Mouse (Mus musculus) liver, embryonic 13.5 days (tissue): ENCODE measurements around the gene Dus2. TPM values are rescaled to one million over a fixed set of nuclear protein-coding genes. Genes with fewer than 3 reads are reported as not detected.

ENCODE experiments used
- ATAC-seq: fragments of 200-750 bp; cut with Nextera tagmentation; 2 replicates; pipeline ENCODE4 v1.8.0; 2017; ENCODE audit warnings: low read depth, mild to moderate bottlenecking, moderate number of reproducible peaks, moderate library complexity
- DNase-seq: peaks from one replicate; pipeline ENCODE4 v3.0.0; 2022
- H3K27ac ChIP-seq: fragments of 300-500 bp; sonication (generic); 2 replicates; pipeline ENCODE4 v1.5.1; 2015; ENCODE audit warnings: moderate library complexity, mild to moderate bottlenecking, inconsistent platforms
- H3K27me3 ChIP-seq: fragments of 300-500 bp; sonication (generic); 2 replicates; pipeline ENCODE4 v1.6.1; 2015; ENCODE audit warnings: mild to moderate bottlenecking, inconsistent platforms
- H3K36me3 ChIP-seq: fragments of 300-500 bp; sonication (generic); 2 replicates; pipeline ENCODE4 v1.6.1; 2015; ENCODE audit warnings: mild to moderate bottlenecking, inconsistent platforms
- H3K4me1 ChIP-seq: fragments of 300-500 bp; sonication (generic); replicated peaks from 2 replicates; pipeline ENCODE4 v1.6.1; 2015; ENCODE audit warnings: inconsistent platforms
- H3K4me2 ChIP-seq: fragments of 300-500 bp; sonication (generic); 2 replicates; pipeline ENCODE4 v1.6.1; 2015; ENCODE audit warnings: inconsistent platforms, mild to moderate bottlenecking, moderate library complexity
- H3K4me3 ChIP-seq: fragments of 300-500 bp; sonication (generic); replicated peaks from 2 replicates; pipeline ENCODE4 v1.5.1; 2015; ENCODE audit warnings: mild to moderate bottlenecking, inconsistent platforms
- H3K9ac ChIP-seq: fragments of 300-500 bp; sonication (generic); 2 replicates; pipeline ENCODE4 v1.6.1; 2015; ENCODE audit warnings: mild to moderate bottlenecking, inconsistent platforms
- H3K9me3 ChIP-seq: fragments of 300-500 bp; sonication (generic); replicated peaks from 2 replicates; pipeline ENCODE4 v1.6.1; 2016; ENCODE audit warnings: inconsistent platforms
- WGBS: fragments of 180-500 bp; shearing (Covaris S2); methylation state at CpG from one replicate; pipeline ENCODE4 v1.1.7; 2015; ENCODE audit not compliant: insufficient replicate concordance; 5-methylcytosine and 5-hydroxymethylcytosine counted together
- polyA plus RNA-seq: library from polyadenylated mRNA; unstranded; fragments of >200 nt; fragmentation: Nextera tagmentation; extraction: Ambion mirVana; gene quantifications from 2 replicates; pipeline ENCODE4 v1.2.1, GENCODE M21; 2015

Dus2 gene
- polyA plus RNA-seq, 1 experiment from 2014 or later: 13.3 TPM

DNA sequence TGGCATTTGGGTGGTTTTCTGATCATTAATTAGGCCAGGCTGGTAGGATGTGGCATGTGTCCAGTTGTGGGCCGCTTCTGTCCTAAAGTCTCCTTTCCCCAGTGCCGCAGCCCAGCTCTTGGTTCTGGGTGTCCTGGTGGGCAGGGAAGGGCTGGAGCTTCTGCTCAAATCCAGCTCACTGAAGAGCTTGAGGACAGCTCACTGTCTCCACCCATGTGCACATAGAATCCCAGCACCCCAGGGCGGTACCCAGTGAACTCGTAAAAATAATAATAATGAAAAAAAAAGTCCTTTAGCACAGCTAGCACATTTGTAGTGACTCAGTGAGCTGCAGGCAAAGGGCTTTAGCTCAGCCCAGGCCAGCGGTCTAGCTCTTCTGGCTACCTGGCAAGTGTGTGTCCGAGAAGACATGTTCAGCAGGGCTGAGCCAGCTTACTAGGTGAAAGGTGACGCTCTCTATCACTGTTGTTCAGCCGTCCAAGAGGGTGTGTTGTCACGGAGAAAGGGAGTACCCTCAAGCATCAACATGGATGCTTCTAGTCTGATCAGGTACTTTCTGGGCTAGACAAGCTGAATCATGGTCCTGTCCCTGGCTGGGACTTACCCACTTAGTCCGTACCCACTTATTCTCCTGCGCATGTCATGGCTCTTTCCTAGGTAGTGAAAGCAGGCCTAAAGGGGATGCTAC, 55.9 kb downstream of the Dus2 start:
- Histone ChIP-seq H3K27ac (peak overlapping the region; percentile 88), H3K9ac (peak overlapping the region; percentile 61), H3K36me3 (peaks cover 42% of the 10 kb centered on the region), H3K27me3 (no peaks in the 10 kb centered on the region), H3K4me3 (no peak overlapping the region), H3K4me2 (peak overlapping the region; percentile 44), H3K9me3 (no peaks in the 10 kb centered on the region), H3K4me1 (peaks cover 46% of the 10 kb centered on the region)
- ATAC-seq (peak; percentile 88), DNase-seq (peak; percentile 70)
- 76% methylated on average over 11 of the region's 11 CpGs for WGBS

DNA sequence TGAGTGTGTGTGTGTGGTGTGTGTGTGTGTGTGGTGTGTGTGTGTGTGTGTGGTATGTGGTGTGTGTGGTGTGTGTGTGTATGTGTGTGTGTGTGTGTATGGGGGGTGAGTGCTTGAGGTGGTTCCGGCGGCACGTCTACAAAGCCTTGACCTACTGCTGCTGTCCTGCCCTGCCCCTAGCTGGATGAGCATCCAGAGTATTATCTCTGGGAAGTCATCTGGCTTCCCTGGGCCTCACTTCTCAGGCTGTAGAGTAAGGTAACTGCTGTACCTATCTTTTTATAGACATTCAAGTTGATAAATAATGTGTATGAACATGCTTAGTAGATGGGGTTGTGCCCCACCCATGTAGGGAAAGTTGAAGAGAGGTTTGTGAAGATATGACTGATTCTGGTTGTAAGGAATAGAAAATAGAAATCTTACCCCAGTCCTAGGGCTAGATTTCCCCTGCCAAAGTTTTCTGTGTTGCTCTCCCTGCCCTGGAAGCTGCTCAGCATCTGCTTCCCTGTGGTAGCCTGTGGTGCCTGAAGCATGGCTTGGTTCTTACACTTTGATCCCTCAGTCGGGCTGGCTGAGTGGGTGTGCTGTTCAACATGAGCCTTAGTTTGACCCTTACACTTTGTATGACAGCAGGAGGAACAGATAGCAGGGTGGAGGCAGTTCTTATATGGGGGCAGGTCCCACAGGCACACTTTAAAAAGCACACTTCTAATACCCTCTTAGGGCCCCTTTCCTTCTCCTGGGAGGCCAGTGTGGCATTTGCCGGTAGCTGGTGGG, 56.9 kb downstream of the Dus2 start:
- Histone ChIP-seq H3K9ac (peak overlapping the region; percentile 30), H3K4me1 (peaks cover 46% of the 10 kb centered on the region), H3K36me3 (peaks cover 50% of the 10 kb centered on the region), H3K4me3 (no peak overlapping the region), H3K4me2 (peak overlapping the region; percentile 44), H3K27me3 (no peaks in the 10 kb centered on the region), H3K27ac (peak overlapping the region; percentile 88), H3K9me3 (no peaks in the 10 kb centered on the region)
- 64% methylated on average over 5 of the region's 5 CpGs for WGBS
- ATAC-seq: peak; percentile 67
- peak; percentile 31 for DNase-seq

DNA sequence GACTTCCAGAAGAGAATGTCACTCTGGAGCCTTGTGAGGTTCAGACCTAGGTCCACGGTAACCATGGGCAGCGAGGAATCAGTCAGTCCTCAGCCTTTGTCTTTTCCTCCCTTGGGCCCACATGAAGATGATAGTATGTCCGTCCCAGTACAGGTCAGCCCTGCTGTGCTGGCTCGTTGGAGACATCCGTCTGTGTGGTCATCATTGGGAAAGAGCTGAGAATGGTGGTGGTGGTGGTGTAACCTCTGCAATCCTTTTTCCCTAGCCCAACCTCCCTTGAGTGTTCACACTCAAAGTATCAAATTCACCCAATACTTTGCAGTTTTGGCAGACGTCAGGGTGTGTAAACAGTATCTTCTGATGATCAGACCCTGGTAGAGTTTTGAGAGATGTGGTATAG, 58.7 kb downstream of the Dus2 start:
- WGBS: 70% methylated on average over 6 of the region's 6 CpGs
- no peak for ATAC-seq
- Histone ChIP-seq H3K4me3 (no peak overlapping the region), H3K9ac (no peak overlapping the region), H3K4me2 (no peak overlapping the region), H3K27me3 (no peaks in the 10 kb centered on the region), H3K36me3 (peaks cover 60% of the 10 kb centered on the region), H3K9me3 (no peaks in the 10 kb centered on the region), H3K27ac (peak overlapping the region; percentile 68; the same call in 1 of the 2 replicates), H3K4me1 (peaks cover 45% of the 10 kb centered on the region)
- no peak for DNase-seq

DNA sequence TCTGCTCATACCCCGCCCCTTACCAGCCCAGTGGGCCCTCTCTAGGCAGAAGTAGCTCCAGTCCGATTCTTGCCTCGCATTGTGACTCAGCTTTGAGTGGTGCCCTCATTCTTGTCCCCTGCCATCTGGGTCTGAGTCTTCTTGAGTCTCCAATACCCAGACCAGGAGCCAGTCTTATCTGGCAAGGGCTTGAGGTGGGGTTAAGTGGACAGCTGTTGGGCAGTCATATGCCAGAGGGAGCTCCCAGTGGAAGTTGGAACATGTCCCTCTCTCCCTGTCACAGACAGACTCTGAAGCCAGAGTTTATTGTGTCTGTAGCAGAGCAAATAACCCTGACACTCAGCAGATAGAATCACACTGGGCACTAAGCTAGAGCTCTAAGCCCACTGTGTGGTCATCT, 59.9 kb downstream of the Dus2 start:
- H3K9me3 ChIP-seq: no peaks in the 10 kb centered on the region
- no peak overlapping the region for H3K4me3 ChIP-seq
- no peak for ATAC-seq
- no peaks in the 10 kb centered on the region for H3K27me3 ChIP-seq
- peaks cover 46% of the 10 kb centered on the region for H3K4me1 ChIP-seq
- WGBS: 75% methylated on average over 3 of the region's 3 CpGs
- peaks cover 59% of the 10 kb centered on the region for H3K36me3 ChIP-seq
- no peak for DNase-seq
- H3K27ac ChIP-seq: peak overlapping the region; percentile 29; the same call in 1 of the 2 replicates
- H3K9ac ChIP-seq: no peak overlapping the region
- H3K4me2 ChIP-seq: no peak overlapping the region

DNA sequence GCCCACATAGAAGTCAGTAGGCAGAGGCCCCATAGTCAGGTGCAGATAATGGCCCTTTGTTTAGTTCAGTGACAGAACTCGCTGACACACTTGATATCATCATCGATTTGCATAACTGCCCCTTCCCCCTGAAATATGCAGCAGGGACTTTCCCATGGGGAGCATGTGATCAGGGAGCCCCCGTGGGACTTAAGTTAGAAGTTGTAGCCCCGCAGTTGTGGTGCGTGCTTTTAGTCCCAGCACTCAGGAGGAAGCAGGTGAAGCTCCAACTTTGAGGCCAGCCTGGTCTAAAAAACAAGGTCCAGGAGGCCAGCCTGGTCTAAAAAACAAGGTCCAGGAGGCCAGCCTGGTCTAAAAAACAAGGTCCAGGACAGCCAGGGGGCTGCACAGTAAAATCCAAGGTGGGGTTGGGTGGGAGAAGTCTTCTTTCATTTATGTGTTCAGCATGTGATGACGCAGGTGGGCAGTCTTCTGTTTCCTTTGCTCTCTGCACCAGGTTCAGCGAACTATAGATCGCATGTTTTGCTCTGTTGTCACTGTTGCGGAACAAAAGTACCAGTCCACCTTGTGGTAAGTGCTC, 61.5 kb downstream of the Dus2 start:
- no peaks in the 10 kb centered on the region for H3K9me3 ChIP-seq
- H3K4me2 ChIP-seq: no peak overlapping the region
- no peak overlapping the region for H3K27ac ChIP-seq
- peaks cover 37% of the 10 kb centered on the region for H3K4me1 ChIP-seq
- no peak overlapping the region for H3K9ac ChIP-seq
- WGBS: 75% methylated on average over 9 of the region's 9 CpGs
- H3K36me3 ChIP-seq: peaks cover 52% of the 10 kb centered on the region
- DNase-seq: no peak
- H3K27me3 ChIP-seq: no peaks in the 10 kb centered on the region
- ATAC-seq: no peak
- no peak overlapping the region for H3K4me3 ChIP-seq

DNA sequence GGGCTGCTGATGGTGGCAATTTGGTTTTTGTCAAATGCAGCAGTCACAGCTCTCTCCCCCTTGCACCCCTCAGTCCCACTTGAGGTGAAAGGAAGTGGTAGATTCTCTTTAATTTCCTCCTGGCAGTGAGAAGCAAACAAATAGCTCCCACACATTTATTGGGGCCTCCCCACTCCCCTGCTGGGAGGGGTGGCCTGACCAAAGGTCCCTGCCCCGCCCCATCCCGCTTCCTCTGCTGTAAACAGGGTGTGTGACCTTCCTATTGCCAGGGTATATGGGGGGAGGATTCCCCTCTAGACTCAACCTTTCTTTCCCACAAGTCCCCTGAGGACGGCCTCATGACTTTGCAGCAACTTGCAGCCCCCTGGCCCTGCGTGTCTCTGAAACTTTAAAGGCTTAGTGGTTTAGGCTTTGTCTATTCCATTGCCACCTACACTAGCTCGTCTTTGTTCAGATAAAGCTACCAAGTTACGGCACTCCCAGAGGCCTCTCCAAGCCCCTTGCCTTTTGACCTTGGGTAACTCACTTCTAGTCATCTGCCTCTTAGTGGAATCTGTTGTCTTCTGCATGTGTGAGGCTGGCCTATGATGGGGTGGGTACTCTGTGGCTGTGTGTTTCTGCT, 63.2 kb downstream of the Dus2 start:
- H3K36me3 ChIP-seq: peaks cover 49% of the 10 kb centered on the region
- no peak overlapping the region for H3K4me3 ChIP-seq
- DNase-seq (no peak), ATAC-seq (no peak)
- peak overlapping the region; percentile 35; the same call in 1 of the 2 replicates for H3K27ac ChIP-seq
- 29% methylated on average over 6 of the region's 6 CpGs for WGBS
- H3K4me2 ChIP-seq: no peak overlapping the region
- H3K4me1 ChIP-seq: peaks cover 34% of the 10 kb centered on the region
- H3K27me3 ChIP-seq: no peaks in the 10 kb centered on the region
- H3K9ac ChIP-seq: 0 out of 2 replicates have a peak overlapping the region, but pooled peaks have one; percentile 14
- H3K9me3 ChIP-seq: no peaks in the 10 kb centered on the region

DNA sequence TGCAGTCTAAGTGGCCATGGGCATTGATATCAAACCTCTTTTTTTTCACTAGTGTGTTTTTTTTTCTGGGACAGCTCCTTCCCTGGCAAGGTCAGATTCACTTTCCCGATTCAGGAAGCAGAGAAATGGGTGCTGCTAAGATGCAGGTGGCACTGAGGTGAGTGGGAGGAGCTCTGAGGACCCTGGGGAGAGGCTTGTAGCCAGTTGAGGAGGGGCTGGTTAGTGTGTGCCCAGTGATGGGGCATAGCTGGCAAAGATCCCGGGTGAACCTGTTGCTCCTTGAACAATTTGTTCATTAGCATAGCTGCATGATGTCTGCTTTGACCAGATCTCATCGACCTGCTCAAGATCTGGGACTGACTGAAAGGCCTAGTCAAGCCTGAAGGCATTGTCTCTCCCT, 63.9 kb downstream of the Dus2 start:
- ATAC-seq: no peak
- DNase-seq: no peak
- no peak overlapping the region; the same call in 1 of the 2 replicates for H3K27ac ChIP-seq
- no peak overlapping the region for H3K4me3 ChIP-seq
- H3K4me2 ChIP-seq: no peak overlapping the region
- H3K9me3 ChIP-seq: no peaks in the 10 kb centered on the region
- H3K27me3 ChIP-seq: no peaks in the 10 kb centered on the region
- H3K4me1 ChIP-seq: peaks cover 34% of the 10 kb centered on the region
- 65% methylated on average over 3 of the region's 3 CpGs for WGBS
- no peak overlapping the region for H3K9ac ChIP-seq
- peaks cover 42% of the 10 kb centered on the region for H3K36me3 ChIP-seq

DNA sequence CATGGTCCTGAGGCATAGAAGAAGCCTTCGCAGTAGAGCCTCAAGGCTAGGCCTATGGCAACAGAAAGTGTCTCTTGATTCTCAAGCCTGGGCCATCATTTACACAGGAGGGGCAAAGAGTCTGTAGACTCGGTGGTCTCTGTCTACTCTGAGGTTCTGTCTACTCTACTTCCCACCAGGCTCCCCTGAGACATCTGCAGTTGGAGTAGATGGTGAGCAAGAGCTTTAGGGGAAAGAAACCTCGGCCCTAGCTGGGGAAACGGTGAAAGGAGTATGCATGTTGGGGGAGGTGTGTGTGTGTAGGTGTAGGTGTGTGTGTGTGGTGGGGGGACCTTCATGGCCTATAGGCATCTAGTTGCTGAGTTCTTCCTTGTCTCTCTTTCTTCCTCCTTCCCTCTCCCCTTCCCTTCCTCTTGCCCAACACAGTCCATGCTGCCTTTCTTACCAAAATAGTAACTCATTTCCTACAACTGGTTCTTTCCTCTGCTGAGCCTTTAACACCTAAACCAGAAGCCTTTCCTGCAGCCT, 65.4 kb downstream of the Dus2 start:
- no peak overlapping the region for H3K4me3 ChIP-seq
- no peak for DNase-seq
- ATAC-seq: no peak
- H3K9ac ChIP-seq: no peak overlapping the region
- H3K27ac ChIP-seq: no peak overlapping the region
- no peaks in the 10 kb centered on the region for H3K9me3 ChIP-seq
- H3K36me3 ChIP-seq: peaks cover 27% of the 10 kb centered on the region
- no peaks in the 10 kb centered on the region for H3K27me3 ChIP-seq
- peaks cover 41% of the 10 kb centered on the region for H3K4me1 ChIP-seq
- H3K4me2 ChIP-seq: no peak overlapping the region
- WGBS: 71% methylated on average over 4 of the region's 4 CpGs

DNA sequence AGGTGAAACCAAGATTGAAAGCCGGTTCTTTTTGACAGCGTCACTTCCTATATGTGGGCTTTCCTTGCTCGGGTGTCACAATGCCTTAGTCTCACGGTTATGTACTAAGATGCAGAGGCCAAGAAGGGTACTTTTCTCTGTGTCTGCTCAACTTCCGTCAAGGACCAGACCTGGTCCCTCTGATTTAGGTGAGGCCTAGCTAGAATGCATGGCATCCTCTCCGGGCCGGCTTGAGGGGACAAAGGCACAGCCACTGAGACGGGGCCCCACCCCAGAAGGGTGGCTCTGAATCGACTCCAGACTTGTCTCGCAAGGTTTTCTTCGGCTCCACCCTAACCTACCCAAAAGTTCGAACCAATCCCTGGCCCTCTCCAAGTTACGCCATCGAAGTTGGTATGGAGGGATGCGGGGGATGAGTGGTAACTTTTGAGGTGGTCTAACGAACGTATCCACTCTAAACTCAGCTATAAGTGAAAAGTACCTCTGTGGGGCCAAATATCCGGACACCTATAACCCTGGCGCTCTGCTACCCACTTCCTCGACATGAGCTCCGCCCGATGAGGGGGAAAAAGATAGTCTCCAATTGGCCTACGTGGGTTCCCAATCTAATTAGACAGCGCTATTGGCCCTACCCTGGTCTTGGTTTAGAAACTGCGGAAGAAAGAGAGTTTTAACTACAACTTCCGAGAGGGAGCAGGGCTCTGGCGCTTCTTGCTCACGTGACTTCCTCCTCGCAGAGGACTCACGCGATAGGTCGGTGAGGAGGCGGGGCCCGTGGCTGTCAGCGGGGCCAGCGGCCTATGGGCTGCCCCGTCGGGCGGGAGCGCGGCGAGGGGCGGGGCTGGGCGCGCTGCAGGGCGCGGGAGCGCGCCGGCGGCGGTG, 67.8 kb downstream of the Dus2 start, which contains the start of gene Nfatc3:
Gene Nfatc3 (plus strand): TSS at position 110 of the 882 bp plus-strand sequence.
- H3K36me3 ChIP-seq: peaks cover 3% of the 10 kb centered on the region
- peak within 1 kb of the TSS; percentile 93 for H3K27ac ChIP-seq
- peak within 1 kb of the TSS; percentile 94 for H3K9ac ChIP-seq
- peak; percentile 97 for DNase-seq
- H3K4me3 ChIP-seq: peak within 1 kb of the TSS; percentile 91
- H3K4me2 ChIP-seq: peak within 1 kb of the TSS; percentile 83
- ATAC-seq: peak; percentile 92
- peaks cover 62% of the 10 kb centered on the region for H3K4me1 ChIP-seq
- no peaks in the 10 kb centered on the region for H3K9me3 ChIP-seq
- H3K27me3 ChIP-seq: no peaks in the 10 kb centered on the region
- under 1% methylated on average over 50 of the region's 52 CpGs for WGBS

DNA sequence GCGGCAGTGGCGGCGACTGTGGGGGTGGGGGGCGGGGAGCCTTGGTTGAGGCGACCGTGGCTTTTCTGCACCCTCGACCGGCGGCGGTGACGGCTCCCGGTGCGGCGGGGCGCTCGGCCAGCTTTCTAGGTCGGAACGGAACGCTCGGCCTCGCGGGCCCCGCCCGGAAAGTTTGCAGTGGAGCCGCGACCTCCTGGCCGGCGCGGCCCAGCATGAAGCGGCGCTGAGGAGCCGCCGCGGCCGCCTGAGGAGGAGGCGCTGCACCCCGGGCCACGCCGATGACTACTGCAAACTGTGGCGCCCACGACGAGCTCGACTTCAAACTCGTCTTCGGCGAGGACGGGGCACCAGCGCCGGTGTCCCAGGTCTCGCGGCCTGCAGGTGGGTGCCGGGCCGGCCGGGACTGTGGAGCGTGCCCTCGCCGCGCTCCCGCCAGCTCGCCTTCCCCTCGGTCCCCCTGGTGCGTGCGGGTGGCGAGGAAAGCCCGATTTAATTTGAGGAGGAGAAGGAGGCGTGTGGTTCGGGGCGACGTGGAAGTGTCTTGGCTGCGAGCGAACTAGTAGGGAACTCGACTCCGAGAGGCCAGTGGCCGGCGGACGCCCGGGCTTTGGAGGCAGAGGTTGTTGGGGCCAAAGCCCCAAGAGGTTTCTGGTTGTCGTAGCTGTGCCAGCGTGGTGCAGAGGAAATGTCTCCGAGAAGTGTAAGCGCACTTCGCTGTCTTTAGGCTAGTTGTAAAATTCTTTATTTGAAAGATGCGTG, 68.7 kb downstream of the Dus2 start:
- Histone ChIP-seq H3K9ac (peak overlapping the region; percentile 94), H3K27me3 (no peaks in the 10 kb centered on the region), H3K4me3 (peak overlapping the region; percentile 91), H3K4me1 (peaks cover 59% of the 10 kb centered on the region), H3K27ac (peak overlapping the region; percentile 93), H3K9me3 (no peaks in the 10 kb centered on the region), H3K36me3 (0 out of 2 replicates have a peak, but pooled peaks cover 3% of the 10 kb centered on the region), H3K4me2 (peak overlapping the region; percentile 70)
- WGBS: under 1% methylated on average over 81 of the region's 83 CpGs
- DNase-seq (peak; percentile 65), ATAC-seq (peak; percentile 68)
